Mouse (Mus musculus): Measurements from ENCODE around the gene Polr2l. TPM values are rescaled to one million over a fixed set of nuclear protein-coding genes. Genes with fewer than 3 reads are reported as not detected.

Polr2l gene
- polyA plus RNA-seq (2012; ENCODE audit: insufficient read depth, insufficient read length, low replicate concordance, missing spikeins), result not detected in 2 replicates

- under 1% methylated on average over 83 of the region's 87 CpGs for WGBS
- Histone ChIP-seq H3K4me1 (ENCODE audit: control insufficient read depth, insufficient read depth, low read length) (peaks cover 17% of the 10 kb centered on the region), H3K4me3 (ENCODE audit: insufficient read depth, low read depth, low read length) (peak within 1 kb of the TSS; percentile 65), H3K27ac (ENCODE audit: insufficient read depth, low read depth, low read length) (0 out of 2 replicates have a peak within 1 kb of the TSS, but pooled peaks have one; percentile 15)
- TF ChIP-seq CTCF (IDR thresholded peaks at IDR 0.05; ENCODE audit: insufficient read depth, low read depth, low read length) (0 out of 2 replicates have a peak, but pooled peaks have one; percentile 8), POLR2A (IDR thresholded peaks at IDR 0.05; ENCODE audit: insufficient read depth, low read depth, low read length) (peak; percentile 77)
These were observed at the start of gene Polr2l, which contains the start of gene Tspan4 for GRCm38 (mm10) chr7:141475011-141475804. TSS of gene Polr2l (minus strand) at chr7:141475132. TSS of gene Tspan4 (plus strand) at chr7:141475240.

GRCm38 (mm10) chr7:141524271-141524670 is 49.3 kb upstream of the Polr2l start:
- H3K27ac ChIP-seq (ENCODE audit: insufficient read depth, low read depth, low read length), result peak overlapping the region; percentile 60
- peaks cover 13% of the 10 kb centered on the region for H3K4me1 ChIP-seq (ENCODE audit: control insufficient read depth, insufficient read depth, low read length)
- TF ChIP-seq CTCF (IDR thresholded peaks at IDR 0.05; ENCODE audit: insufficient read depth, low read depth, low read length), result no peak
- TF ChIP-seq POLR2A (IDR thresholded peaks at IDR 0.05; ENCODE audit: insufficient read depth, low read depth, low read length), result no peak
- 61% methylated on average over 4 of the region's 4 CpGs for WGBS
- H3K4me3 ChIP-seq (ENCODE audit: insufficient read depth, low read depth, low read length), result no peak overlapping the region

GRCm38 (mm10) chr7:141523007-141523406 is 48.1 kb upstream of the Polr2l start:
- no peak overlapping the region for H3K27ac ChIP-seq (ENCODE audit: insufficient read depth, low read depth, low read length)
- 73% methylated on average over 4 of the region's 4 CpGs for WGBS

GRCm38 (mm10) chr7:141519795-141520194 is 44.9 kb upstream of the Polr2l start:
- WGBS, result 75% methylated on average over 1 of the region's 1 CpGs
- Histone ChIP-seq H3K4me3 (ENCODE audit: insufficient read depth, low read depth, low read length) (no peak overlapping the region), H3K27ac (ENCODE audit: insufficient read depth, low read depth, low read length) (no peak overlapping the region), H3K4me1 (ENCODE audit: control insufficient read depth, insufficient read depth, low read length) (no peaks in the 10 kb centered on the region; the same call in 1 of the 2 replicates)
- TF ChIP-seq CTCF (IDR thresholded peaks at IDR 0.05; ENCODE audit: insufficient read depth, low read depth, low read length) (no peak), POLR2A (IDR thresholded peaks at IDR 0.05; ENCODE audit: insufficient read depth, low read depth, low read length) (no peak)

More at GRCm38 (mm10) chr7:141523007-141523406, 48.1 kb upstream of the Polr2l start:
- H3K4me3 ChIP-seq (ENCODE audit: insufficient read depth, low read depth, low read length), result no peak overlapping the region
- no peak for TF ChIP-seq CTCF (IDR thresholded peaks at IDR 0.05; ENCODE audit: insufficient read depth, low read depth, low read length)
- TF ChIP-seq POLR2A (IDR thresholded peaks at IDR 0.05; ENCODE audit: insufficient read depth, low read depth, low read length), result no peak
- H3K4me1 ChIP-seq (ENCODE audit: control insufficient read depth, insufficient read depth, low read length), result peaks cover 13% of the 10 kb centered on the region

DNA sequence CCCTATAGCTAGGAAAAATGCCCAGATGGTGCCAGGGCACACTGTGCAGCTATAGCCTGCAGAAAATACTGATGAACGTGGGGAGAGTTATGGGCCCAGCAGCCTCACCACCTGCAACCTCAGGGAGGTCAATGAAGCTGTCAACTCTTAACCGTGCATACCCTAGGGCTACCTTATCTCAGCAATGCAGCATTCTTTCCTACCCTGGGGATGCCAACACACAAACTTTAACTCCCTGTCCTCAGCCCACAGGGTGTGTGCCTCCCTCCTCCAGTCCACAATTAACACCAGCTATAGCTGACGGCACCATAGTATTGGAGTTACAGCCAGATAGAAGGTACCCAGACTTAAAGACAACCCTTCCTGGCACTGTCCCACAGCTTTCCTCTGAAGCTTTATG is 44.0 kb upstream of the Polr2l start:
- 87% methylated on average over 3 of the region's 3 CpGs for WGBS
- TF ChIP-seq CTCF (IDR thresholded peaks at IDR 0.05; ENCODE audit: insufficient read depth, low read depth, low read length) (no peak), POLR2A (IDR thresholded peaks at IDR 0.05; ENCODE audit: insufficient read depth, low read depth, low read length) (no peak)
- no peaks in the 10 kb centered on the region; the same call in 1 of the 2 replicates for H3K4me1 ChIP-seq (ENCODE audit: control insufficient read depth, insufficient read depth, low read length)
- H3K27ac ChIP-seq (ENCODE audit: insufficient read depth, low read depth, low read length), result no peak overlapping the region
- H3K4me3 ChIP-seq (ENCODE audit: insufficient read depth, low read depth, low read length), result no peak overlapping the region

GRCm38 (mm10) chr7:141518296-141518695 is 43.4 kb upstream of the Polr2l start:
- H3K4me3 ChIP-seq (ENCODE audit: insufficient read depth, low read depth, low read length), result no peak overlapping the region
- 80% methylated on average over 5 of the region's 5 CpGs for WGBS
- no peaks in the 10 kb centered on the region; the same call in 1 of the 2 replicates for H3K4me1 ChIP-seq (ENCODE audit: control insufficient read depth, insufficient read depth, low read length)
- H3K27ac ChIP-seq (ENCODE audit: insufficient read depth, low read depth, low read length), result no peak overlapping the region
- no peak for TF ChIP-seq CTCF (IDR thresholded peaks at IDR 0.05; ENCODE audit: insufficient read depth, low read depth, low read length)
- no peak for TF ChIP-seq POLR2A (IDR thresholded peaks at IDR 0.05; ENCODE audit: insufficient read depth, low read depth, low read length)

DNA sequence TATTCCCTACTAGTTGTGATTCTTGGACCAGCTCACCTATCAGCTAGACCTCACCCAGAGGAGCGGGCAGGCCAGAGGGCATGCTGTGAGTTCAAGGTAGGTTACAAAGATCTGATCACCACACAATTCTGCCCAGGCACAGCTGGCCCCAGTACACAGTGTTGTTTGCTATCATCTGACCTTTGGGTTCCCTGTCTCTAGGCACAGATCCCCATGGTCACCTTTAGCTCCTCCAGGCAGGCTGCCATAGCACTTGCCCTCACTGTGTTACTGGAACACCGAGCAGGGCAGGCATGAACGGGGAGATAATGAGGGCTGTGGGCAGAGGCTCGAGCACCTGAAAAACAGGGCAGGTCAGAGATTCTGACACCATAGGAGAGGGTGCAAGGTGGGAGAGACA is 42.7 kb upstream of the Polr2l start:
- Histone ChIP-seq H3K4me1 (ENCODE audit: control insufficient read depth, insufficient read depth, low read length) (no peaks in the 10 kb centered on the region; the same call in 1 of the 2 replicates), H3K27ac (ENCODE audit: insufficient read depth, low read depth, low read length) (no peak overlapping the region), H3K4me3 (ENCODE audit: insufficient read depth, low read depth, low read length) (no peak overlapping the region)
- TF ChIP-seq CTCF (IDR thresholded peaks at IDR 0.05; ENCODE audit: insufficient read depth, low read depth, low read length) (no peak), POLR2A (IDR thresholded peaks at IDR 0.05; ENCODE audit: insufficient read depth, low read depth, low read length) (no peak)
- 95% methylated on average over 4 of the region's 4 CpGs for WGBS

GRCm38 (mm10) chr7:141510681-141511191 is 35.8 kb upstream of the Polr2l start:
- 75% methylated on average over 8 of the region's 8 CpGs for WGBS
- no peak overlapping the region for H3K4me3 ChIP-seq (ENCODE audit: insufficient read depth, low read depth, low read length)
- no peaks in the 10 kb centered on the region for H3K4me1 ChIP-seq (ENCODE audit: control insufficient read depth, insufficient read depth, low read length)
- H3K27ac ChIP-seq (ENCODE audit: insufficient read depth, low read depth, low read length), result no peak overlapping the region
- TF ChIP-seq CTCF (IDR thresholded peaks at IDR 0.05; ENCODE audit: insufficient read depth, low read depth, low read length) (no peak), POLR2A (IDR thresholded peaks at IDR 0.05; ENCODE audit: insufficient read depth, low read depth, low read length) (no peak)

GRCm38 (mm10) chr7:141510196-141510595 is 35.3 kb upstream of the Polr2l start:
- no peak overlapping the region for H3K27ac ChIP-seq (ENCODE audit: insufficient read depth, low read depth, low read length)
- TF ChIP-seq POLR2A (IDR thresholded peaks at IDR 0.05; ENCODE audit: insufficient read depth, low read depth, low read length) (no peak), CTCF (IDR thresholded peaks at IDR 0.05; ENCODE audit: insufficient read depth, low read depth, low read length) (no peak)
- WGBS, result 95% methylated on average over 5 of the region's 5 CpGs

More at GRCm38 (mm10) chr7:141510196-141510595, 35.3 kb upstream of the Polr2l start:
- H3K4me1 ChIP-seq (ENCODE audit: control insufficient read depth, insufficient read depth, low read length), result no peaks in the 10 kb centered on the region
- H3K4me3 ChIP-seq (ENCODE audit: insufficient read depth, low read depth, low read length), result no peak overlapping the region

Data from olfactory bulb, adult 2 months (tissue).